Mouse (Mus musculus): ENCODE data around the gene Parva. TPM values are rescaled to one million over a fixed set of nuclear protein-coding genes. Genes with fewer than 3 reads are reported as not detected.

Gene Parva
- polyA plus RNA-seq, 1 experiment from 2014 or later: 8.6 TPM

DNA sequence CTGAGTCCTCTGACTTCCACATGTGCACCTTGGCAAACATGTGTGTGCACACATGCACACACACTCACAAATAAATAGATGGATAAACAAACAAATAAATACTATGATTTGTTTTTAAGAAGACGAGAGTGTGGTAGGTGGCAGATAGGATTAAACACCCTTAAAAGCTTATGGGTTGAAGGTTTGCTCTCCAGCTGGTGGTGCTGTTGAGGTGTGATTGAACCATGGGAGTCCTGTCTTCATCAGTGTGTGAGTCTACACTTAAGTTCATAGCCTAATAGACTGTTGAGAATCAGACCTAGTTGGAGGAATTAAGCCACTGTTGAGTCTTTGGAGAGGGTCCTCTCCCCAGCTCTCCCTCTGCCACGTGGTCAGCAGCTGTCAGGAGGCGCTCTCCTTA, 38.6 kb downstream of the Parva start:
- Histone ChIP-seq H3K4me1 (ENCODE audit: insufficient read depth) (0 out of 2 replicates have a peak, but pooled peaks cover 3% of the 10 kb centered on the region), H3K9me3 (ENCODE audit: low read length) (no peaks in the 10 kb centered on the region), H3K36me3 (replicated peaks; ENCODE audit: insufficient read depth, low read length) (no peaks in the 10 kb centered on the region), H3K27me3 (ENCODE audit: insufficient read depth, low read length) (no peaks in the 10 kb centered on the region), H3K4me3 (ENCODE audit: low read depth, low read length) (no peak overlapping the region), H3K9ac (replicated peaks) (no peak overlapping the region), H3K4me2 (ENCODE audit: low read depth, low read length) (no peak overlapping the region), H3K27ac (ENCODE audit: low read depth) (no peak overlapping the region)
- DNase-seq (no peak), ATAC-seq (no peak)
- no peak for TF ChIP-seq EP300 (IDR thresholded peaks at IDR 0.05; ENCODE audit: low read depth)
- TF ChIP-seq CTCF (IDR thresholded peaks at IDR 0.05; ENCODE audit: low read depth): peak; percentile 21; the same call in 1 of the 2 replicates
- 65% methylated on average over 3 of the region's 3 CpGs for WGBS (ENCODE audit: insufficient replicate concordance)

DNA sequence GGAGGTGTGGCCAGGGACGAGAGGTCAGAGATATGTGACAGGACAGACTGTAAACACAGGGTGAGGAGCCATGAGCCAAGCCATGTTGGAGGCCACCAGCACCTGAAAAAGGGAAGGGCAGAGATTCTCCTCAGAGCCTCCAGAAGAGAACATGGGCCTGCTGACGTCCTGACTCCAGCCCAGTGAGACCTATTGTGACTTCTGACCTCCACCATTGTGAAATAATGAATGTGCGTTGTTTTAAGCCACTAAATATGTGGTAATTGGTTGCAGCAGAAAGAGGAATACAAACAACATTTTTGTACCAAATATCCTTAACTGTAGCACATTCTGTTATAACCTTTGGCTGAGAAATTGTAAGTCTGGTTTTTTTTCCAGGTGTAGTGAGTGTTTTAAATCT, 39.5 kb downstream of the Parva start:
- no peaks in the 10 kb centered on the region for H3K36me3 ChIP-seq (replicated peaks; ENCODE audit: insufficient read depth, low read length)
- ATAC-seq: 0 out of 2 replicates have a peak, but pooled peaks have one; percentile 10
- H3K4me1 ChIP-seq (ENCODE audit: insufficient read depth): 0 out of 2 replicates have a peak, but pooled peaks cover 3% of the 10 kb centered on the region
- no peak overlapping the region for H3K9ac ChIP-seq (replicated peaks)
- no peak overlapping the region for H3K27ac ChIP-seq (ENCODE audit: low read depth)
- 33% methylated on average over 3 of the region's 3 CpGs for WGBS (ENCODE audit: insufficient replicate concordance)
- TF ChIP-seq CTCF (IDR thresholded peaks at IDR 0.05; ENCODE audit: low read depth): no peak
- 0 out of 2 replicates have a peak, but pooled peaks have one; percentile 22 for TF ChIP-seq EP300 (IDR thresholded peaks at IDR 0.05; ENCODE audit: low read depth)
- no peaks in the 10 kb centered on the region for H3K9me3 ChIP-seq (ENCODE audit: low read length)
- H3K27me3 ChIP-seq (ENCODE audit: insufficient read depth, low read length): no peaks in the 10 kb centered on the region
- DNase-seq: no peak
- H3K4me2 ChIP-seq (ENCODE audit: low read depth, low read length): no peak overlapping the region
- H3K4me3 ChIP-seq (ENCODE audit: low read depth, low read length): no peak overlapping the region

DNA sequence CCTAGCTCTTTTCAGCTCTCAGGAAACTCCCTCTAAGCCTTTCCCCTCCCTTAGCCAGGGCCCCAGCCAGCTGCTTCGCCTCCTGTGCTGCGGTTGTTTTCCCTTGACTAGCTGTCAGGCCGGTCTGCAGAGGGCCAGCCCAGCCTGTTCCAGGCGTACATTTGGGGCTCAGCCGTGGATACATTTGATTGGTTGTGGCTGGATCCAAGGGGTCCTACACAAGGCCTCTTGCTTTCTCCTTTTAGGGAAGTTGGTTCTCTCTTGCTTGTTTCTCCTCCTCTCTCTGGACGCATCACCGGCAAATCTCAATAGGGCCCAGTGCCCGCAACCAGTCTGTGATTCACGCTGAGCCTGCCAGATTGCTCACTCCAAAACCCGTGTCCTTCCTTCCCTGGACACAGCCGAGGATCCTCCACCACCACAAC, 40.4 kb downstream of the Parva start:
- H3K9ac ChIP-seq (replicated peaks): no peak overlapping the region
- no peaks in the 10 kb centered on the region for H3K36me3 ChIP-seq (replicated peaks; ENCODE audit: insufficient read depth, low read length)
- H3K27me3 ChIP-seq (ENCODE audit: insufficient read depth, low read length): no peaks in the 10 kb centered on the region
- DNase-seq (no peak), ATAC-seq (no peak)
- 46% methylated on average over 11 of the region's 11 CpGs for WGBS (ENCODE audit: insufficient replicate concordance)
- TF ChIP-seq CTCF (IDR thresholded peaks at IDR 0.05; ENCODE audit: low read depth) (no peak), EP300 (IDR thresholded peaks at IDR 0.05; ENCODE audit: low read depth) (no peak)
- no peak overlapping the region for H3K27ac ChIP-seq (ENCODE audit: low read depth)
- no peaks in the 10 kb centered on the region for H3K9me3 ChIP-seq (ENCODE audit: low read length)
- 0 out of 2 replicates have a peak, but pooled peaks cover 3% of the 10 kb centered on the region for H3K4me1 ChIP-seq (ENCODE audit: insufficient read depth)
- no peak overlapping the region for H3K4me3 ChIP-seq (ENCODE audit: low read depth, low read length)
- H3K4me2 ChIP-seq (ENCODE audit: low read depth, low read length): no peak overlapping the region

- Histone ChIP-seq H3K9ac (replicated peaks) (no peak overlapping the region), H3K36me3 (replicated peaks; ENCODE audit: insufficient read depth, low read length) (no peaks in the 10 kb centered on the region), H3K4me1 (ENCODE audit: insufficient read depth) (peaks cover 3% of the 10 kb centered on the region; the same call in 1 of the 2 replicates), H3K27ac (ENCODE audit: low read depth) (no peak overlapping the region), H3K4me3 (ENCODE audit: low read depth, low read length) (no peak overlapping the region), H3K9me3 (ENCODE audit: low read length) (no peaks in the 10 kb centered on the region), H3K27me3 (ENCODE audit: insufficient read depth, low read length) (no peaks in the 10 kb centered on the region), H3K4me2 (ENCODE audit: low read depth, low read length) (no peak overlapping the region)
- peak; percentile 76 for DNase-seq
- 40% methylated on average over 5 of the region's 5 CpGs for WGBS (ENCODE audit: insufficient replicate concordance)
- peak; percentile 83 for TF ChIP-seq CTCF (IDR thresholded peaks at IDR 0.05; ENCODE audit: low read depth)
- peak; percentile 85 for TF ChIP-seq EP300 (IDR thresholded peaks at IDR 0.05; ENCODE audit: low read depth)
- ATAC-seq: peak; percentile 86
These were observed 42.5 kb downstream of the Parva start for GRCm38 (mm10) chr7:112469817-112470216.

- no peaks in the 10 kb centered on the region for H3K9me3 ChIP-seq (ENCODE audit: low read length)
- ATAC-seq (no peak), DNase-seq (no peak)
- H3K27ac ChIP-seq (ENCODE audit: low read depth): no peak overlapping the region
- no peak overlapping the region for H3K4me3 ChIP-seq (ENCODE audit: low read depth, low read length)
- no peaks in the 10 kb centered on the region for H3K36me3 ChIP-seq (replicated peaks; ENCODE audit: insufficient read depth, low read length)
- 68% methylated on average over 7 of the region's 7 CpGs for WGBS (ENCODE audit: insufficient replicate concordance)
- no peak overlapping the region for H3K9ac ChIP-seq (replicated peaks)
- no peaks in the 10 kb centered on the region for H3K27me3 ChIP-seq (ENCODE audit: insufficient read depth, low read length)
- H3K4me1 ChIP-seq (ENCODE audit: insufficient read depth): peaks cover 3% of the 10 kb centered on the region; the same call in 1 of the 2 replicates
- no peak for TF ChIP-seq CTCF (IDR thresholded peaks at IDR 0.05; ENCODE audit: low read depth)
- no peak for TF ChIP-seq EP300 (IDR thresholded peaks at IDR 0.05; ENCODE audit: low read depth)
- H3K4me2 ChIP-seq (ENCODE audit: low read depth, low read length): no peak overlapping the region
These were observed 44.0 kb downstream of the Parva start for GRCm38 (mm10) chr7:112471316-112471715.

GRCm38 (mm10) chr7:112472024-112472707, 44.9 kb downstream of the Parva start:
- DNase-seq (no peak), ATAC-seq (no peak)
- H3K36me3 ChIP-seq (replicated peaks; ENCODE audit: insufficient read depth, low read length): no peaks in the 10 kb centered on the region
- H3K27me3 ChIP-seq (ENCODE audit: insufficient read depth, low read length): no peaks in the 10 kb centered on the region
- no peak for TF ChIP-seq CTCF (IDR thresholded peaks at IDR 0.05; ENCODE audit: low read depth)
- TF ChIP-seq EP300 (IDR thresholded peaks at IDR 0.05; ENCODE audit: low read depth): no peak
- 53% methylated on average over 10 of the region's 10 CpGs for WGBS (ENCODE audit: insufficient replicate concordance)
- no peak overlapping the region for H3K27ac ChIP-seq (ENCODE audit: low read depth)
- peaks cover 3% of the 10 kb centered on the region; the same call in 1 of the 2 replicates for H3K4me1 ChIP-seq (ENCODE audit: insufficient read depth)
- no peak overlapping the region for H3K4me2 ChIP-seq (ENCODE audit: low read depth, low read length)
- no peak overlapping the region for H3K9ac ChIP-seq (replicated peaks)
- no peaks in the 10 kb centered on the region for H3K9me3 ChIP-seq (ENCODE audit: low read length)
- H3K4me3 ChIP-seq (ENCODE audit: low read depth, low read length): no peak overlapping the region
